Mouse (Mus musculus) myocyte (in vitro differentiated cells): ENCODE measurements around the gene Prps1. TPM values are rescaled to one million over a fixed set of nuclear protein-coding genes. Genes with fewer than 3 reads are reported as not detected.

Experiments
- H3K27me3 ChIP-seq: one replicate; pipeline ENCODE4 v1.6.1; 2011; ENCODE audit not compliant: control insufficient read depth, insufficient read depth, insufficient read length
- H3K36me3 ChIP-seq: one replicate; pipeline ENCODE4 v1.6.1; 2011; ENCODE audit not compliant: control insufficient read depth, insufficient read depth
- H3K4me2 ChIP-seq: one replicate; pipeline ENCODE4 v1.6.1; 2011; ENCODE audit warnings: low read depth, control low read depth
- H3K4me3 ChIP-seq: one replicate; pipeline ENCODE4 v1.5.1; 2011; ENCODE audit warnings: mild to moderate bottlenecking, control low read depth, moderate library complexity
- H3K79me2 ChIP-seq: one replicate; pipeline ENCODE4 v1.6.1; 2011; ENCODE audit not compliant: control insufficient read depth, insufficient read depth
- H3ac ChIP-seq: one replicate; pipeline ENCODE4 v1.6.1; 2011; ENCODE audit not compliant: control insufficient read depth, insufficient read length
- CEBPB ChIP-seq: IDR thresholded peaks from 2 replicates; pipeline ENCODE4 v1.6.1; 2011; ENCODE audit warnings: mild to moderate bottlenecking, moderate library complexity; ENCODE audit not compliant: poor library complexity, insufficient read depth, severe bottlenecking
- E2F4 ChIP-seq: IDR thresholded peaks from one replicate; pipeline ENCODE4 v1.6.1; 2011; ENCODE audit warnings: mild to moderate bottlenecking, control low read depth, moderate library complexity; ENCODE audit not compliant: insufficient read depth
- MAX ChIP-seq: IDR thresholded peaks from one replicate; pipeline ENCODE4 v1.6.1; 2011; ENCODE audit warnings: low read depth, mild to moderate bottlenecking, control low read depth
- MYOD1 ChIP-seq, 3 experiments: IDR thresholded peaks; one replicate each; pipeline ENCODE4 v1.6.1; 2011; ENCODE audit warnings: control low read depth in 2 of 3, low read depth in 2 of 3, mild to moderate bottlenecking in 2 of 3, moderate library complexity in 1 of 3; ENCODE audit not compliant: insufficient read length in 2 of 3, control insufficient read depth in 1 of 3
- MYOG ChIP-seq, 3 experiments: IDR thresholded peaks; one replicate each; pipeline ENCODE4 v1.6.1; 2011; ENCODE audit warnings: control low read depth in 2 of 3, low read depth in 2 of 3, mild to moderate bottlenecking in 2 of 3; ENCODE audit not compliant: insufficient read length in 2 of 3, control insufficient read depth in 1 of 3, insufficient read depth in 1 of 3
- POLR2A ChIP-seq: IDR thresholded peaks from one replicate; pipeline ENCODE4 v1.6.1; 2011; ENCODE audit warnings: low read depth, mild to moderate bottlenecking, control low read depth, moderate library complexity; ENCODE audit not compliant: insufficient read length
- POLR2AphosphoS2 ChIP-seq: IDR thresholded peaks from one replicate; pipeline ENCODE4 v1.6.1; 2011; ENCODE audit warnings: low read depth, control low read depth; ENCODE audit not compliant: insufficient read length
- REST ChIP-seq: IDR thresholded peaks from one replicate; pipeline ENCODE4 v1.6.1; 2011; ENCODE audit warnings: mild to moderate bottlenecking, control low read depth, moderate library complexity; ENCODE audit not compliant: insufficient read depth, insufficient read length
- SRF ChIP-seq: IDR thresholded peaks from one replicate; pipeline ENCODE4 v1.6.1; 2011; ENCODE audit warnings: low read depth; ENCODE audit not compliant: control insufficient read depth, insufficient read length
- TCF12 ChIP-seq: IDR thresholded peaks from one replicate; pipeline ENCODE4 v1.6.1; 2011; ENCODE audit warnings: mild to moderate bottlenecking, control low read depth; ENCODE audit not compliant: poor library complexity, insufficient read depth, severe bottlenecking
- TCF3 ChIP-seq: IDR thresholded peaks from one replicate; pipeline ENCODE4 v1.6.1; 2011; ENCODE audit warnings: low read depth, control low read depth; ENCODE audit not compliant: insufficient read length
- USF1 ChIP-seq: IDR thresholded peaks from one replicate; pipeline ENCODE4 v1.6.1; 2011; ENCODE audit warnings: low read depth, mild to moderate bottlenecking, control low read depth, moderate library complexity
- polyA plus RNA-seq: library from polyadenylated mRNA; unstranded; fragments of >200 nt; fragmentation: generic; extraction: Trizol; gene quantifications from one replicate; pipeline ENCODE4 v1.2.1, GENCODE M21; 2012; ENCODE audit warnings: missing spikeins

The Prps1 gene
- polyA plus RNA-seq, 1 experiment: 26.9 TPM

GRCm38 (mm10) chrX:140450071-140450470, 6.3 kb upstream of the Prps1 start:
- H3K4me3 ChIP-seq: no peak overlapping the region
- no peaks in the 10 kb centered on the region for H3K79me2 ChIP-seq
- no peak overlapping the region for H3K4me2 ChIP-seq
- H3ac ChIP-seq: no peak overlapping the region
- no peaks in the 10 kb centered on the region for H3K36me3 ChIP-seq
- TF ChIP-seq CEBPB: no peak
- TF ChIP-seq MYOD1 (IDR thresholded peaks at IDR 0.05; ENCODE audit: control insufficient read depth in 1 of 3, insufficient read length in 2 of 3, low read depth in 2 of 3): no peak
- no peak for TF ChIP-seq SRF
- no peak for TF ChIP-seq USF1
- no peak for TF ChIP-seq MYOG (IDR thresholded peaks at IDR 0.05; ENCODE audit: control insufficient read depth in 1 of 3, insufficient read depth in 1 of 3, insufficient read length in 2 of 3, low read depth in 2 of 3)
- no peak for TF ChIP-seq TCF3
- no peak for TF ChIP-seq E2F4
- TF ChIP-seq POLR2A: no peak
- TF ChIP-seq POLR2AphosphoS2: no peak
- TF ChIP-seq TCF12: no peak
- TF ChIP-seq REST: no peak
- H3K27me3 ChIP-seq: no peaks in the 10 kb centered on the region

- no peak for TF ChIP-seq MAX
- no peak for TF ChIP-seq CEBPB
- TF ChIP-seq TCF3: no peak
- TF ChIP-seq MYOG (IDR thresholded peaks at IDR 0.05; ENCODE audit: control insufficient read depth in 1 of 3, insufficient read depth in 1 of 3, insufficient read length in 2 of 3, low read depth in 2 of 3): no peak
- TF ChIP-seq MYOD1 (IDR thresholded peaks at IDR 0.05; ENCODE audit: control insufficient read depth in 1 of 3, insufficient read length in 2 of 3, low read depth in 2 of 3): no peak
- TF ChIP-seq TCF12: no peak
- no peak for TF ChIP-seq POLR2A
- no peaks in the 10 kb centered on the region for H3K36me3 ChIP-seq
- H3K4me2 ChIP-seq: peak overlapping the region; percentile 84
These were observed 508 bp downstream of the Prps1 start for GRCm38 (mm10) chrX:140456751-140457491.

GRCm38 (mm10) chrX:140457502-140457901, 1.1 kb downstream of the Prps1 start:
- Histone ChIP-seq H3K4me3 (peak overlapping the region; percentile 72), H3K36me3 (no peaks in the 10 kb centered on the region), H3K4me2 (peak overlapping the region; percentile 84), H3K27me3 (no peaks in the 10 kb centered on the region), H3ac (peak overlapping the region; percentile 48), H3K79me2 (peaks cover 17% of the 10 kb centered on the region)
- TF ChIP-seq E2F4 (no peak), MAX (no peak), TCF3 (no peak), SRF (no peak), POLR2A (no peak), MYOD1 (IDR thresholded peaks at IDR 0.05; ENCODE audit: control insufficient read depth in 1 of 3, insufficient read length in 2 of 3, low read depth in 2 of 3) (no peak), CEBPB (no peak), TCF12 (no peak), USF1 (no peak), POLR2AphosphoS2 (no peak), REST (no peak), MYOG (IDR thresholded peaks at IDR 0.05; ENCODE audit: control insufficient read depth in 1 of 3, insufficient read depth in 1 of 3, insufficient read length in 2 of 3, low read depth in 2 of 3) (no peak)

More at GRCm38 (mm10) chrX:140456751-140457491, 508 bp downstream of the Prps1 start:
- Histone ChIP-seq H3ac (peak overlapping the region; percentile 48), H3K27me3 (no peaks in the 10 kb centered on the region), H3K79me2 (peaks cover 15% of the 10 kb centered on the region), H3K4me3 (peak overlapping the region; percentile 72)

- Histone ChIP-seq H3K4me3 (no peak overlapping the region), H3K27me3 (no peaks in the 10 kb centered on the region), H3K79me2 (no peaks in the 10 kb centered on the region), H3K4me2 (no peak overlapping the region), H3ac (no peak overlapping the region), H3K36me3 (no peaks in the 10 kb centered on the region)
- no peak for TF ChIP-seq MAX
- TF ChIP-seq POLR2A: no peak
- TF ChIP-seq CEBPB: no peak
- no peak for TF ChIP-seq MYOD1 (IDR thresholded peaks at IDR 0.05; ENCODE audit: control insufficient read depth in 1 of 3, insufficient read length in 2 of 3, low read depth in 2 of 3)
- TF ChIP-seq TCF12: no peak
- no peak for TF ChIP-seq USF1
- no peak for TF ChIP-seq SRF
- no peak for TF ChIP-seq POLR2AphosphoS2
These were observed 21.8 kb downstream of the Prps1 start for GRCm38 (mm10) chrX:140478231-140478630.

GRCm38 (mm10) chrX:140479171-140479570, 22.8 kb downstream of the Prps1 start:
- no peaks in the 10 kb centered on the region for H3K36me3 ChIP-seq
- TF ChIP-seq USF1: no peak
- no peak for TF ChIP-seq MYOG (IDR thresholded peaks at IDR 0.05; ENCODE audit: control insufficient read depth in 1 of 3, insufficient read depth in 1 of 3, insufficient read length in 2 of 3, low read depth in 2 of 3)
- no peak for TF ChIP-seq POLR2AphosphoS2
- TF ChIP-seq SRF: no peak
- no peak for TF ChIP-seq CEBPB
- no peak for TF ChIP-seq E2F4
- TF ChIP-seq TCF3: no peak
- TF ChIP-seq MAX: no peak
- TF ChIP-seq MYOD1 (IDR thresholded peaks at IDR 0.05; ENCODE audit: control insufficient read depth in 1 of 3, insufficient read length in 2 of 3, low read depth in 2 of 3): no peak
- no peak for TF ChIP-seq TCF12
- no peak for TF ChIP-seq POLR2A
- H3K79me2 ChIP-seq: no peaks in the 10 kb centered on the region
- no peak overlapping the region for H3K4me3 ChIP-seq
- no peak overlapping the region for H3K4me2 ChIP-seq
- H3ac ChIP-seq: no peak overlapping the region
- no peaks in the 10 kb centered on the region for H3K27me3 ChIP-seq
